Mouse (Mus musculus) cerebellum, adult (tissue): ENCODE data around the gene Pcolce2.

ENCODE experiments used
- ATAC-seq: cut with Nextera tagmentation; 2 replicates; pipeline ENCODE4 v1.9.2; 2017; ENCODE audit warnings: mild to moderate bottlenecking, moderate library complexity, mixed read lengths; ENCODE audit not compliant: insufficient number of reproducible peaks, low FRiP score, low TSS enrichment

Pcolce2 gene

GRCm38 (mm10) chr9:95697808-95698207, 60.4 kb downstream of the Pcolce2 start:
- ATAC-seq: no peak

GRCm38 (mm10) chr9:95699273-95699672, 61.9 kb downstream of the Pcolce2 start:
- no peak for ATAC-seq

GRCm38 (mm10) chr9:95704078-95704477, 66.7 kb downstream of the Pcolce2 start:
- ATAC-seq: no peak

GRCm38 (mm10) chr9:95705371-95705770, 68.0 kb downstream of the Pcolce2 start:
- ATAC-seq: no peak

GRCm38 (mm10) chr9:95708943-95709342, 71.5 kb downstream of the Pcolce2 start:
- ATAC-seq: no peak

- ATAC-seq: no peak
Measured at GRCm38 (mm10) chr9:95712574-95712973, 75.2 kb downstream of the Pcolce2 start.

GRCm38 (mm10) chr9:95736238-95736637, 98.8 kb downstream of the Pcolce2 start:
- no peak for ATAC-seq

- ATAC-seq: no peak
Measured at GRCm38 (mm10) chr9:95744845-95745613, 107.6 kb downstream of the Pcolce2 start.

- no peak for ATAC-seq
Measured at GRCm38 (mm10) chr9:95747298-95747697, 109.9 kb downstream of the Pcolce2 start.
